Mouse (Mus musculus): ENCODE results near the gene Nkx3-2.

Nkx3-2 gene

GRCm38 (mm10) chr5:41762947-41763730, 1.2 kb downstream of the Nkx3-2 start:
- in situ Hi-C loops (cut with MboI, MseI) = loop anchor here (5.0 to 25.0 kb wide), 4 partner anchors 636 to 1526 kb away; no protein-coding TSS in a partner anchor

- in situ Hi-C loops (cut with MboI, MseI) = loop anchor here (5.0 to 25.0 kb wide), 4 partner anchors 635 to 1525 kb away; no protein-coding TSS in a partner anchor
Measured at GRCm38 (mm10) chr5:41762141-41762946, 2.0 kb downstream of the Nkx3-2 start.

DNA sequence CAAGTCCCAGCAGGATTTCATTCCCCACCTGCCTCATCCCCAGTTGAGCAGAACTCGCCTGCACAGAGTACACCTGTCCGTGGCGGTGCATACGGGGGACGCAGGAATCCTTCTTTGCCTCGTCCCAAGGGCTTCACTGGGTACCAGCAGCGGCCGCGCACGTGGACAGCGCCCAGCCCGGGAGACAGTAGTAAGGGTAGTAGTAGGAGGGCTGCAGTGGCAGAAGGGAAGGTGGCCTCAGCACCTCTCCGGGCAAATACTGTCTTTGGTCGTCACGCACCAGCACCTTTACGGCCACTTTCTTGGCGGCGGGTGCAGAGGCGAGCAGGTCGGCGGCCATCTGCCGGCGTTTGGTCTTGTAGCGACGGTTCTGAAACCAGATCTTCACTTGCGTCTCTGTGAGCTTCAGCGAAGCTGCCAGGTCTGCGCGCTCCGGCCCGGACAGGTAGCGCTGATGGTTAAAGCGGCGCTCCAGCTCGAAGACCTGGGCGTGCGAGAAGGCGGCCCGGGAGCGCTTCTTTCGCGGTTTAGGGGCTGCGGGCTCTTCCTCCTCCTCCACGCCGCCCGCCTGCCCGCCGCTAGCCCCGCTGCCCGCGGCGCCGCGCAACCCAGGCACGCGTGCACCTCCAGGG, 2.7 kb downstream of the Nkx3-2 start:
- in situ Hi-C loops (cut with MboI, MseI) = loop anchor here (5.0 to 25.0 kb wide), 4 partner anchors 634 to 1524 kb away; no protein-coding TSS in a partner anchor

- in situ Hi-C loops (cut with MboI, MseI) = loop anchor here (5.0 to 25.0 kb wide), 4 partner anchors 634 to 1524 kb away; no protein-coding TSS in a partner anchor
Measured at GRCm38 (mm10) chr5:41760831-41761508, 3.3 kb downstream of the Nkx3-2 start.

DNA sequence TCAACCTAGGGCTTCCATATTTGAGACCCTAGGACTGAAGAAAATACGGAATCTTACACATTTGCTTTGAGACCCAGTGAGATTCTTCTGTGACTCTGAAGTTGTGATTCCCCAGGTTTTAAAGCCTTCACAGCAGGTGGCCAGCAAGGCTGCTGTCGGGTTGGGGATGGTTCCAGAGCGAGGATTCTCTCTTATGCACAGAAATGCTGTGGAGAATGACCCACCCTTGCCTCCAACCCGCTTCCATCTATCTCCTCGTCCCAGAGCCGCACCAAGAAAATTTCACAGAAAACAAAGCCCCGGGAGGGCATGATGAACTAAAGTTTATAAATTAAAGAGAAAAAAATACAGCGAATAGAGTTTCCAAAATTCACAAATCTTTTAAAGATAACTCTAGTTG, 4.2 kb downstream of the Nkx3-2 start:
- in situ Hi-C loops (cut with MboI, MseI) = loop anchor here (5.0 to 25.0 kb wide), 4 partner anchors 633 to 1523 kb away; no protein-coding TSS in a partner anchor

- in situ Hi-C loops (cut with MboI, MseI) = loop anchor here in 1 of 2 experiments (25.0 kb wide), 1 partner anchor 1522 kb away; no protein-coding TSS in a partner anchor
Measured at GRCm38 (mm10) chr5:41758671-41759639, 5.3 kb downstream of the Nkx3-2 start.

DNA sequence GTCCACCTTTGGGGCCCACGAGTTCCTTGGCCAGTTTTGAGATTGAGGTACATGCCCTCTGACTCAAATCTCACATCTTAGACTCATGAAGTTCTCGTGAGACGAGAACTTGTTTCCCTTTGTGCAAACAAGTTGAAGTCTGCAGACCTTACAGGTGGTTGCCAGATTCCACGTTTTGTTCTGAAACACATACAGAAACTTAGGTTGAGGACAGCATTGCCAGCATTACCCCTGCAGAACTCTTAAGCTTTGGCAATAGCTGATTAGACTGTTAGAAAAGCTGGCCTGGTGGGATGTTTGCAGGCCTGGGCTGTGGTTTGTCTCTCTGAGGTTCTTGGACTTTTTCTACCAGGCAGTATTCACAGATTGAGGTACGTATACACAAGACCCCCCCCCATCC, 7.0 kb downstream of the Nkx3-2 start:
- in situ Hi-C loops (cut with MboI, MseI) = loop anchor here in 1 of 2 experiments (25.0 kb wide), 1 partner anchor 1520 kb away; no protein-coding TSS in a partner anchor

GRCm38 (mm10) chr5:41756396-41756795, 7.9 kb downstream of the Nkx3-2 start:
- in situ Hi-C loops (cut with MboI, MseI) = loop anchor here in 1 of 2 experiments (25.0 kb wide), 1 partner anchor 1519 kb away; no protein-coding TSS in a partner anchor

DNA sequence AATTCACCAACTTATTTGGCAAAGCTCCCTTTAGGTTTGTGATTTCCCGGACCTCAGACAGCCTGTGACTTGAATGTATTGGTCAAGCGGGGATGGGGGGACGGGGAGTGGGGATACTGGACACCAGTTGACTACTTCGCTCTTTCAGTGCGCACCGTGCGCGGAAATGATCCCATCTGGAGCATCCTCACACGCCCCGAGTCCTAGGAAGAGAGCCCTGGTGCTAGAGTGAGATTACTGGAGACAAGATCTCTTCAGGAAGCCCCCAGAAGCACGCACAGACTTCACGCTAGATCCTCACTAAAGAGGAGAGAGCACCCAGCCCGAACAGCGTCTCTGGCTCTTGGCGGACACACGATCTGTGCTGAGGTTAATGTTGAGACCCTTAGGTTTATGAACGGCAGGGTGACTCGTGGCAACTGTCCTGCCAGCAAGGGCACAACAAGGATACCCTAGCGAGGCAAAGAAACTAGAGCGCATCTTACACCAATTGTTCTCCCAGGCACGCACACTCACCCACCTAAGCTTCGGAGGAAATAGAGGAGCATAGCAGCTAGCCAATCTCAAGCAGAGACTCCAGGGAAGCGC, 8.8 kb downstream of the Nkx3-2 start:
- in situ Hi-C loops (cut with MboI, MseI) = loop anchor here in 1 of 2 experiments (25.0 kb wide), 1 partner anchor 1518 kb away; no protein-coding TSS in a partner anchor

- in situ Hi-C loops (cut with MboI, MseI) = loop anchor here in 1 of 2 experiments (25.0 kb wide), 1 partner anchor 1518 kb away; no protein-coding TSS in a partner anchor
Measured at GRCm38 (mm10) chr5:41754836-41755235, 9.5 kb downstream of the Nkx3-2 start.

DNA sequence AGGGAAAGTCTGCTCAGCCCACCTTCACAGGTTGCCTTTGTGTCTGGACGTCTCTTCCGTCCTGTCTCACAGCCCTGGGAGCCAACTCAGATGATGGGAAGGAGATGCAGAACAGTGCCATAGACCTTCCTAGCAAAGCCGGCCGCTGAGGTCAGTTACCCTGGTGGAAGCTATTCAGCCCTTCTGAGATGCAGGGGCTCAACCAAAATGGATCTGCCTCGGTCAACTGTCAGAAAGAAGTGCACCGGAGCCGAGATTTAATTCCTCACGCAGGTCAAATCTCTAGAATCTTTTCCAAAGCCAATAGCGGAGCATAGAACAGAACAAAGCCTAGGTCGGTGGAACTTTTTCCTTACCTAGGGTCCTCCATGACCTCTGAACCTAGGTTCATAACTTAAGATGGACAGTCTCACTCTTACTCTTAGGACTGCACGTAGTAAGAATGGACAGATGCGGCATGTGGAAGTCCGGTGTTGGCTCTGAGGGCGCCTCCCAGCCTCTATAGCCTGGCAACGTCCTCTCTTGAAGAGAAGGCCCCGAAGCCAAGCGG, 10.0 kb downstream of the Nkx3-2 start:
- in situ Hi-C loops (cut with MboI, MseI) = loop anchor here in 1 of 2 experiments (25.0 kb wide), 1 partner anchor 1517 kb away; no protein-coding TSS in a partner anchor

GRCm38 (mm10) chr5:41752721-41753120, 11.6 kb downstream of the Nkx3-2 start:
- in situ Hi-C loops (cut with MboI, MseI) = loop anchor here in 1 of 2 experiments (25.0 kb wide), 1 partner anchor 1515 kb away; no protein-coding TSS in a partner anchor

GRCm38 (mm10) chr5:41744898-41745780, 19.2 kb downstream of the Nkx3-2 start:
- in situ Hi-C loops (cut with MboI, MseI) = no loop called here

GRCm38 (mm10) chr5:41744234-41744633, 20.1 kb downstream of the Nkx3-2 start:
- in situ Hi-C loops (cut with MboI, MseI) = no loop called here

DNA sequence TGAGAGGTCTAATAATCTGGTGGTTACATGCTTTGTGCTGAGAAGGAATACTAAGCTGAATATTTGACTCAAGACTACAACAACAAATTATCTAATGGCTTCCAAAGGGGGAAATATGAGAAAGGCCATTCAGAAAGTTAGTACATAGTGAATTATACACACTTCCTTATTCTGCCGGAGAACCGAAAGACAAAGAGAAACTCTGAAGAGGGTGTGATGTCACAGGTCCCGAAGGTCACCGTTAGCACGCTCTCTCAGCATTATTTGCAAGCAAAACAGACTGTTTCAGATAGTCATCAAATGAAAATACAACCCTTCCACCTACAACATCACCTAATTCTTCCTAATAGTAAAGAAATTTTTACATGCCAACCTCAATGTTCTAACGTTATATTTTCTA, 25.5 kb downstream of the Nkx3-2 start:
- in situ Hi-C loops (cut with MboI, MseI) = no loop called here

DNA sequence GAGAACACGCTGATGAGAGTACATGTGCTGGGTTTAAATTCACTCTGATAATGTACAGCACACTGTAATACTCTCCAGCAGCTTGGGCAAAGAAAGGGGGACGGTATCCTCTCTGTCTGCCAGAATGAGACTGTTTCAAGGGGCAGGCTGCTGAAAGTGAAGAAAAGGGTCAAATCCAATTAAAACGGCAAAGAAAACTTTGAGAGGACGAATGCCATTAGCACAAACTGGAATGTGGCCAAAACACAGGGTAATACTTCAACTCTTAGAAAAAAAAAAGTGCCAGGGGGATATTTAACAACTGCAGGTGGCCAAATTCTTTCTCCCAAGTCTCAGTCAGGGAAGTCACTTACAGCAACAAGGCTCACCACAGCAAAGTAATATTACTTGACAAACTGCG, 27.3 kb downstream of the Nkx3-2 start:
- in situ Hi-C loops (cut with MboI, MseI) = no loop called here

- in situ Hi-C loops (cut with MboI, MseI) = no loop called here
Measured at GRCm38 (mm10) chr5:41727017-41727416, 37.3 kb downstream of the Nkx3-2 start.

DNA sequence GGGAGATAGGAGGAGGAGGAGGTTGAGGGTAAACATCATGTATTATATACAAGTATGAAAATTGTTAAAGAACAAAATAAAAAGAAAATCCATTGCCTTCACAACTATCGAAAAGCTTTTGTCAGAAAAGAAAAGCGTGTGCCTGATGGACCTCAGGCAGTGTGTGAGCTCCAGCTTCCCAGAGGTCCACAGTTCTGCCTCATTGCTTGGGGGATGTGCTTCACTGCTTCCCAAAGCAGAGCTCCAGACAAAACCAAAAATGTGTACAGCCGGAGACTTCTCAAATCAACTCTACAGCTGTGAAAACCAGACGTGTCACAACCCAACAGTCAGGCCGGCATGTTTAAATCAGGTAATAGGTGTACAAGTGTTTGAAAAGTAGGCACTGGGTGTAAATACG, 38.7 kb downstream of the Nkx3-2 start:
- in situ Hi-C loops (cut with MboI, MseI) = no loop called here
